Mouse (Mus musculus): ENCODE measurements around the gene Gpr39.

- TF ChIP-seq CTCF (IDR thresholded peaks at IDR 0.05; ENCODE audit: low read depth, low read length) (no peak), POLR2A (IDR thresholded peaks at IDR 0.05; ENCODE audit: borderline replicate concordance, low read depth, low read length) (no peak)
These were observed 235.2 kb downstream of the Gpr39 start for GRCm38 (mm10) chr1:125911901-125912445.

All from bone marrow macrophage, adult 2 months (primary cell).